Mouse (Mus musculus) olfactory bulb, adult 2 months (tissue): ENCODE measurements around the gene Celf2.

Experiments used
- CTCF ChIP-seq: fragments of 200-500 bp; IDR thresholded peaks from 2 replicates; pipeline ENCODE4 v1.5.1; 2012; ENCODE audit warnings: low read depth, mild to moderate bottlenecking, low read length, moderate library complexity; ENCODE audit not compliant: insufficient read depth
- POLR2A ChIP-seq: fragments of 200-500 bp; IDR thresholded peaks from 2 replicates; pipeline ENCODE4 v1.6.1; 2012; ENCODE audit warnings: mild to moderate bottlenecking, low read depth, low read length, moderate library complexity; ENCODE audit not compliant: insufficient read depth

DNA sequence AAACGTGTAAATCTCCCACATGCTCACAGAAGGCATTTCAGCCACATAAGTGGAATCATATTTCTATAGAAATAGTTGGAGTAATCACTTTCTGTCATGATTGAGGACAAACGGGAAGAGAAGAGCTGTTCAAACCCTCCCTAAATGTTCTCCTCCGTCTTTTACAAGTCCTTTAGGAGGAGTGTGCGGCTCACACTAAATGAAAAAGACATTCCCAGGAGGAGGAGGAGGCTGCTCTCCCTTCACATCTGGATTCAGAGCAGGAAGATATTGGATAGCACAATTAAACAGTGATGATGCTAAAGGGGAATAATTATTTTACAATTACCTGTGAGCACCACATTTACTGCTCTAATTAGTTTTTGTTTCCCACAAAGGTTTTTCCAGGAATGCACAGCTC is 642.1 kb downstream of the Celf2 start:
- TF ChIP-seq CTCF (no peak), POLR2A (no peak)
